Mouse (Mus musculus) spleen, adult 10 weeks (tissue): ENCODE results near the gene Tex50. TPM values are rescaled to one million over a fixed set of nuclear protein-coding genes. Genes with fewer than 3 reads are reported as not detected.

Experiments used
- polyA plus RNA-seq: library from polyadenylated mRNA; stranded (reverse); fragments of 350-450 nt; fragmentation: Illumina TruSeq; extraction: RNeasy Lipid Tissue Mini Kit (QIAGEN cat#74804); gene quantifications from one replicate; pipeline ENCODE4 v1.2.3, GENCODE M21; 2015; ENCODE audit warnings: low replicate concordance; ENCODE audit not compliant: insufficient read depth

Tex50 gene
- polyA plus RNA-seq, result not detected

GRCm38 (mm10) chr1:161159214-161159613, at the start of gene Tex50:
TSS of gene Tex50 (minus strand) at chr1:161159314.

GRCm38 (mm10) chr1:161142531-161143159, 16.5 kb downstream of the Tex50 start, which contains the start of gene Ankrd45:
TSS of gene Ankrd45 (plus strand) at chr1:161142691.

GRCm38 (mm10) chr1:161130726-161131664, 28.1 kb downstream of the Tex50 start, which contains the start of gene Klhl20:
TSS of gene Klhl20 (minus strand) at chr1:161131511.

Other genes with a start within 250 kb of the Tex50 start
- gene Serpinc1, start 180.7 kb downstream of the Tex50 start, polyA plus RNA-seq, result 1.5 TPM
- 28.7 TPM for gene Zbtb37, start 124.5 kb downstream of the Tex50 start, polyA plus RNA-seq
- 25.9 TPM for gene Dars2, start 88.7 kb downstream of the Tex50 start, polyA plus RNA-seq
- 12.3 TPM for gene Cenpl, start 88.6 kb downstream of the Tex50 start, polyA plus RNA-seq
- gene Klhl20, start 27.8 kb downstream of the Tex50 start, polyA plus RNA-seq, result 41.2 TPM
- gene Ankrd45, start 16.6 kb downstream of the Tex50 start, polyA plus RNA-seq, result not detected
- 138 TPM for gene Prdx6, start 91.9 kb upstream of the Tex50 start, polyA plus RNA-seq
- gene Tnfsf4, start 236.1 kb upstream of the Tex50 start, polyA plus RNA-seq, result 0.46 TPM